Mouse (Mus musculus): ENCODE results near the gene Cdca5.

DNA sequence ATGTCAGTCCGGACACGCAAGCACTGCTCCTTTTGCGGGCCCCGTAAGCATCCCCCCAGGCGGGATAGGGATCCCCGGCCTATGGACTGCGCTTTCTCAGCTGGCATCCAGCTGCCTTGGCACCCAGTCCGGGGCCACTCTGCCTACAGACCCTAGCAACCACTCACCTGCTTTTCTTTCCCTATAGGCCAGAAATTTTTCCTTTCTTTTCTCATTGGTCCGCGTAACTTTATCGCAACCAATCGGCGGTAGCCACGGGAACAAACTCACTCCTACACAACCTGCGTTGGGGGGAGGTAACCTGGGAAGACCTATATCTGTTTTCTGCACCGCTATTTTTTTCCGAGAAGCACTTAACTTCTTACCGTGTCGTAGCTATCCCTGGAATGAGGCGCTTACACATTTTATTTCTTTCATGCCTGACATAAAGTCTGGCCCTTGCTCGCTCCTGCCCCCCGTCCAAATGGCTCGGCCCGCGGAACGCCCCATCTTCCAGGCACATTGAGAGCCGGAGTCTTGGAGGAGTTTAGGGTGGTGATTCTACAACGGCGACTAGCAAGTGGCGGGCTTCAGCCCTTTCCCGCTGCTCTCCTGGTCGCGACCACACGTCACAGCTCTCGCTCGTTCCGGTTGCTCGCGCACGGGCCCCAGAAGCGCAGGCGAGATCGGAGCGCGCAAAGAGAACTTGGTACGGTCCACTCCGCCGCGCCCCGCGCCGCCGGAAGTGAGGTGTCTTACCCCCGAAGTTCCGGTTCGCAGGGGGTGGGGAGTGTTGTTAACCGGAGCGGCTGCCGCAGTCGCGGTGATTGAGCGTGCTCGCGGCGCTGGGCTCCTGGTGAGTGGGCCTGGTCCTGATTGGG, 38.3 kb upstream of the Cdca5 start, which contains the start of gene Syvn1:
- TF ChIP-seq CTCF (IDR thresholded peaks at IDR 0.05; ENCODE audit: low read depth, low read length) = no peak
- TF ChIP-seq POLR2A (IDR thresholded peaks at IDR 0.05; ENCODE audit: borderline replicate concordance, low read depth, low read length) = no peak

All from bone marrow macrophage, adult 2 months (primary cell).